Mouse (Mus musculus) kidney, postnatal 0 days (tissue): ENCODE measurements around the gene Rab3a. TPM values are rescaled to one million over a fixed set of nuclear protein-coding genes. Genes with fewer than 3 reads are reported as not detected.

ENCODE experiments used
- ATAC-seq: fragments of 200-750 bp; cut with Nextera tagmentation; replicated peaks from 2 replicates; pipeline ENCODE4 v1.8.0; 2017; ENCODE audit warnings: low read depth, moderate number of reproducible peaks, moderate TSS enrichment, moderate library complexity; ENCODE audit not compliant: low FRiP score
- DNase-seq: peaks from one replicate; pipeline ENCODE4 v3.0.0-alpha.2; 2016; ENCODE audit warnings: low spot score
- H3K27ac ChIP-seq: fragments of 300-500 bp; sonication (generic); 2 replicates; pipeline ENCODE4 v1.5.1; 2014; ENCODE audit warnings: mild to moderate bottlenecking
- H3K27me3 ChIP-seq: fragments of 300-500 bp; sonication (generic); 2 replicates; pipeline ENCODE4 v1.6.1; 2014; ENCODE audit warnings: low read length, mixed read lengths; ENCODE audit not compliant: insufficient read depth
- H3K36me3 ChIP-seq: fragments of 300-500 bp; sonication (generic); 2 replicates; pipeline ENCODE4 v1.6.1; 2014; ENCODE audit warnings: low read length, mixed read lengths; ENCODE audit not compliant: insufficient read depth
- H3K4me1 ChIP-seq: fragments of 300-500 bp; sonication (generic); replicated peaks from 2 replicates; pipeline ENCODE4 v1.6.1; 2014; ENCODE audit warnings: antibody characterized with exemption, low read length, mixed read lengths; ENCODE audit not compliant: insufficient read depth
- H3K4me2 ChIP-seq: fragments of 300-500 bp; sonication (generic); 2 replicates; pipeline ENCODE4 v1.6.1; 2014; ENCODE audit warnings: mild to moderate bottlenecking, low read length, moderate library complexity, mixed read lengths
- H3K4me3 ChIP-seq: fragments of 300-500 bp; sonication (generic); replicated peaks from 2 replicates; pipeline ENCODE4 v1.5.1; 2014; ENCODE audit warnings: low read depth, low read length
- H3K9ac ChIP-seq: fragments of 300-500 bp; sonication (generic); 2 replicates; pipeline ENCODE4 v1.6.1; 2014; ENCODE audit warnings: low read depth, low read length
- H3K9me3 ChIP-seq: fragments of 300-500 bp; sonication (generic); replicated peaks from 2 replicates; pipeline ENCODE4 v1.6.1; 2016; ENCODE audit warnings: low read length, inconsistent platforms, mixed read lengths
- CTCF ChIP-seq: IDR thresholded peaks from 2 replicates; pipeline ENCODE4 v1.5.1; 2016; ENCODE audit warnings: antibody characterized with exemption, low read depth, mild to moderate bottlenecking, moderate library complexity
- WGBS: fragments of 180-500 bp; shearing (Covaris S2); extraction: QIAGEN DNeasy Blood & Tissue Kit; methylation state at CpG from one replicate; pipeline ENCODE4 v1.1.7; 2014; 5-methylcytosine and 5-hydroxymethylcytosine counted together
- polyA plus RNA-seq: library from polyadenylated mRNA; unstranded; fragments of >200 nt; fragmentation: Nextera tagmentation; extraction: Ambion mirVana; gene quantifications from 2 replicates; pipeline ENCODE4 v1.2.1, GENCODE M21; 2015

Rab3a gene
- polyA plus RNA-seq, 1 experiment from 2014 or later = 20.5 TPM

DNA sequence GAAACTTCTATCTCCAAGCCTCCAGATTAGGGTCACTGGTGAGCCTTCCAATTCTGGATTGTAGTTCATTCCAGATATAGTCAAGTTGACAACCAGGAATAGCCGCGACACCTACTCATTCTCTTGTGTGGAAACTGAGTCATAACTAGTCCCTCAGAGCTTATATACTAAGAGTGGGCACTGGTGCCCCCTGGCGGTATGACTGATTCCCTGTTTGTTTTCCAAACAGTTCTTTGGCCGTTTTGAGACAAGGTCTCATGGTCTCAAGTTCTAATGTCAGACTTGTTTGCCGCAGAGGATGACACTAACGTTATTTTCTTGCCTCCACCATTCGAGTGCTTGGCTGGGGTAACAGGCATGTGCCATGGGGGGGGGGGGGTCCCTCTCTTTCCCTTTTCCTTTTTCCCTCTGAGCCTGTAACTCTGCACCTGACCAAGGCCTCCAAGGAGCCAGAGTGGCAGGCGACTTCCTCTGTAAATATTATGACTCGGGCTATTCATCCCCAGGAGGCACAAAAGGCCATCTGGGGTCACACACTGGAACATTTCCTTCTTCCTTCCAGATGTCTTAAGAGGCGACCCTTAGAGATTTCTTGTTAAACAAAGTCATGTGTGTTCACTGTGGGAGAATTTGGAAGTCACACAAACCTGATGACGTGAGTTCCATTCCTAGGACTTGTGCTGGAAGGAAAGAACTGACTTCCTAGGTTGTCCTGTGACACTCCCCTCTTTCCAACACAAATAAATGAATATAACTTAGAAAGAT, 2.3 kb upstream of the Rab3a start:
- DNase-seq (peak; percentile 84), ATAC-seq (no peak)
- Histone ChIP-seq H3K27me3 (no peaks in the 10 kb centered on the region), H3K4me2 (peak overlapping the region; percentile 44; the same call in 1 of the 2 replicates), H3K4me3 (no peak overlapping the region), H3K9ac (peak overlapping the region; percentile 41; the same call in 1 of the 2 replicates), H3K9me3 (no peaks in the 10 kb centered on the region), H3K27ac (peak overlapping the region; percentile 90), H3K4me1 (peaks cover 23% of the 10 kb centered on the region), H3K36me3 (0 out of 2 replicates have a peak, but pooled peaks cover 6% of the 10 kb centered on the region)
- 22% methylated on average over 11 of the region's 11 CpGs for WGBS
- TF ChIP-seq CTCF = peak; percentile 80

DNA sequence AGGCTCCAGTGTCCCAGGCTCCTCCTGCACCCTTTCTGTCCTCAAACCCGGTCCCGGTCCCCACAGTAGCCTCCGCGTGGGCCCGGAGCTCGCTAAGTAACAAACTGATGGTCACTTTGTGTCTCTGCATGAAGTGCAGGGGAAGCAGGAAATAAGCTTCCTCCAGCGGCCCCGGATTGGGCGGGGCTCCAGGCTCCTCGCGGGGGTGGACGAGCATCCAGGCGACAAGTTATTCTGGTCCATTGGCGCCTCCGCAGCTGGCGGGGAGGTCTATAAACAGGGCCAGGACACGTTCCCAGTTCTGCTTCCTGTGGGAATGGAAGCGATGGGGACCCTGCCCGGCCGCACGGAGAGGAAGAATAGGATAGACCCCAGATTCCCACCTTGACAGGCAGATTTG, 1.3 kb upstream of the Rab3a start:
- 8% methylated on average over 21 of the region's 21 CpGs for WGBS
- TF ChIP-seq CTCF = no peak
- peak overlapping the region; percentile 41; the same call in 1 of the 2 replicates for H3K9ac ChIP-seq
- ATAC-seq (no peak; the same call in 1 of the 2 replicates), DNase-seq (peak; percentile 88)
- H3K36me3 ChIP-seq = 0 out of 2 replicates have a peak, but pooled peaks cover 10% of the 10 kb centered on the region
- H3K27me3 ChIP-seq = no peaks in the 10 kb centered on the region
- H3K4me2 ChIP-seq = peak overlapping the region; percentile 44
- peak overlapping the region; percentile 90 for H3K27ac ChIP-seq
- H3K4me3 ChIP-seq = peak overlapping the region; percentile 1; the same call in 1 of the 2 replicates
- peaks cover 23% of the 10 kb centered on the region for H3K4me1 ChIP-seq
- H3K9me3 ChIP-seq = no peaks in the 10 kb centered on the region

DNA sequence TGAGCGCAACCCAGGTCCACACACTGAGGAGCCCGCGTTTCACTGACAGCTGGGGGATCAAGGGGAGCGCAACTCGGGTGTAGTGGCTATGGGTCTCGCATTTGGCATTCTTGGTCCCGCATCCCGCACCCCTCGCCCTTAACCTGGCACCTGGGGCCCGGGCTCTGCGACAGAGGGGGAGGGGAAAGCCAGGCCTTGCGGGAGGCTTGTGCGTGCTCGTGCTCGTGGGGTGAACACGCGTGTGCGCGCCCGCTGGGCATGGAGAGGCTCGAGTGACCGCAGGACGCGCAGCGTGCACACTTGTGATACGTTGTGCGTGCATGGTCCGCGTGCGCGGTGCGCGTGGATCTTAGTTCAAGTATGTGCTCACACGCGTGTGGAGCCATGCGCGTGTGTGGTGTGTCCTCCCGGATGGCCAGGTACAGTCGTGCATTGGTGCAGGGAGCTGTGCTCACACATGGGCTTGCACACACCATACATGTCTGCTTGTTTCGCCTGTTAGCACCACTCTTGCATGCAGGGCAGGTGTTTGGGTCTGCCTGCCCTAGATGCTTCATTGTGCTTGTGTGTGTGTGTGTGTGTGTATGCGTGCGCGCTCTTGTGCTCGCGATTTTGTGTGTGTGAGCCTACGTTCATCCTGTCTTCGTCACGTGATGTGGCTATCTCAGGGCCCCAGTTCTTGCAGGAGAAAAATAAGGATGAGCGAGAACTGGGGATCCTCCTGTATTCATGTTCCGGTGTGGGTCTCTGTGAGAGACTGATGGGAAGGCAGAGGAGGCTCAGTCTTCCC, 587 bp downstream of the Rab3a start:
- Histone ChIP-seq H3K27me3 (no peaks in the 10 kb centered on the region), H3K9me3 (no peaks in the 10 kb centered on the region), H3K4me3 (peak overlapping the region; percentile 81), H3K36me3 (0 out of 2 replicates have a peak, but pooled peaks cover 12% of the 10 kb centered on the region), H3K4me2 (peak overlapping the region; percentile 96), H3K9ac (peak overlapping the region; percentile 82), H3K27ac (peak overlapping the region; percentile 77), H3K4me1 (peaks cover 34% of the 10 kb centered on the region)
- ATAC-seq = peak; percentile 11
- no peak for TF ChIP-seq CTCF
- no peak for DNase-seq
- WGBS = 11% methylated on average over 47 of the region's 50 CpGs

DNA sequence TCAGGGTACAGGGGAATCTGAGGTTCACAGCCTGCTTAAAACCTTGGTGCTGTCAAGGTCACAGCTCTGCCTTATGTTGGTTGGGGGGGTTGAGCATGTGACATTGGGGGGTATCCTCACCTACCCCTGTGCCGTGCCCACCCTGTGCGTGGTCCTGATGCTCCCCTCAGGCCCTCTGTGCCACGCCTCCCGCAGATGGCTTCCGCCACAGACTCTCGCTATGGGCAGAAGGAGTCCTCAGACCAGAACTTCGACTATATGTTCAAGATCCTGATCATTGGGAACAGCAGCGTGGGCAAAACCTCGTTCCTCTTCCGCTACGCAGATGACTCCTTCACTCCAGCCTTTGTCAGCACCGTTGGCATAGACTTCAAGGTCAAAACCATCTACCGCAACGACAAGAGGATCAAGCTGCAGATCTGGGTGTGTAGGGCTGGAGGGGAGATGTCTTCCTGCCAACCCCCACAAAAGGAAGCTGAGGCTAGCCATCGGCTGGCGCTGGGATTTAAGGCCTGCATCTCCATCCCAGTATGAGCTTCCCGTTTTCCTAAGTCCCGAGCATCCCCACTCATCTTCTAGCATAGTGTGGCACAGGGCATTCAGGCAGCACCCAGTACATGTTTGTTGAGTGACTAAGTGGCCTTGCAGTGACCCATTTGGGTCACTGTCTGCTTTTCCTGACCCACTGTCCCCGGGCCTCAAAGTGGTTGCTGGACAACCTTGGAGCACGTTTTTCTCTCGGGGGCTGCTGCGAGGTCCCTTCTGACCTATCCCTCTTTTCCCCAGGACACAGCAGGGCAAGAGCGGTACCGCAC, 1.4 kb downstream of the Rab3a start:
- no peak overlapping the region for H3K27ac ChIP-seq
- 83% methylated on average over 24 of the region's 24 CpGs for WGBS
- H3K4me3 ChIP-seq = peak overlapping the region; percentile 81
- H3K9me3 ChIP-seq = no peaks in the 10 kb centered on the region
- no peak for DNase-seq
- H3K27me3 ChIP-seq = no peaks in the 10 kb centered on the region
- no peak for ATAC-seq
- H3K9ac ChIP-seq = peak overlapping the region; percentile 82; the same call in 1 of the 2 replicates
- peaks cover 37% of the 10 kb centered on the region for H3K4me1 ChIP-seq
- H3K36me3 ChIP-seq = 0 out of 2 replicates have a peak, but pooled peaks cover 12% of the 10 kb centered on the region
- peak overlapping the region; percentile 96 for H3K4me2 ChIP-seq
- no peak for TF ChIP-seq CTCF

DNA sequence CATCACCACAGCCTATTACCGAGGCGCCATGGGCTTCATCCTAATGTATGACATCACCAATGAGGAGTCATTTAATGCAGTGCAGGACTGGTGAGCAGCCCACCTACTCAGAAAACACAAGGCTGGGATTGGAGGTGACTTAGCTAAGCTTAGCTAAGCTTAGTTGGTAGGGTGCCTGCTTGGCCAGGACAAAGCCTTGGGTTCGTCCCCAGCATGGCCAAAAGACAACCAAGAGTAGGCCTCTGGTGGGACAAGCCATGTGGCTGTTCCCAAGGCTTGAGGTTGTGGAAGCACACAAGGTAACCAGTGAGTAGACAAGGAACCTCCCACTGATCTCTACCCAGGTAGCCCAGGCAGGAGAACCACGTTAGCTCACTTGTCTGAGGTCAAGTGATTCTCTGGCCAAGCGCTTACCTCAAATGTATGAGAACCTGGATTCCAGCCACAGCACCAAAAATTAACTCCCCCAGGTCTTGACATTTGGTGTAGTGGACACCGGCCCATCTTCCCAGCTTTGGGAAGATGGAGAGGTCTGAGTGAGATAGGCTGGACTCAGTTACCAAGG, 2.1 kb downstream of the Rab3a start:
- H3K4me1 ChIP-seq = peaks cover 37% of the 10 kb centered on the region
- DNase-seq (no peak), ATAC-seq (no peak)
- no peak for TF ChIP-seq CTCF
- no peak overlapping the region for H3K27ac ChIP-seq
- H3K27me3 ChIP-seq = no peaks in the 10 kb centered on the region
- no peak overlapping the region for H3K9ac ChIP-seq
- 94% methylated on average over 6 of the region's 6 CpGs for WGBS
- no peak overlapping the region for H3K4me3 ChIP-seq
- no peak overlapping the region for H3K4me2 ChIP-seq
- H3K9me3 ChIP-seq = no peaks in the 10 kb centered on the region
- 0 out of 2 replicates have a peak, but pooled peaks cover 12% of the 10 kb centered on the region for H3K36me3 ChIP-seq
